Mouse (Mus musculus): Measurements from ENCODE around the gene Zfp92. TPM values are rescaled to one million over a fixed set of nuclear protein-coding genes. Genes with fewer than 3 reads are reported as not detected.
"Not testable (repeated sequence)": the region's sequence is repeated elsewhere in the genome, so short reads cannot be mapped to it uniquely, and the experiment has no call there.

The Zfp92 gene
- under 1 TPM in 1 of 2 experiments, not detected in 1; 0.05 TPM for total RNA-seq (2021)
- long read RNA-seq, experiment 1: 0 reads
- long read RNA-seq, experiment 2: 0 reads

DNA sequence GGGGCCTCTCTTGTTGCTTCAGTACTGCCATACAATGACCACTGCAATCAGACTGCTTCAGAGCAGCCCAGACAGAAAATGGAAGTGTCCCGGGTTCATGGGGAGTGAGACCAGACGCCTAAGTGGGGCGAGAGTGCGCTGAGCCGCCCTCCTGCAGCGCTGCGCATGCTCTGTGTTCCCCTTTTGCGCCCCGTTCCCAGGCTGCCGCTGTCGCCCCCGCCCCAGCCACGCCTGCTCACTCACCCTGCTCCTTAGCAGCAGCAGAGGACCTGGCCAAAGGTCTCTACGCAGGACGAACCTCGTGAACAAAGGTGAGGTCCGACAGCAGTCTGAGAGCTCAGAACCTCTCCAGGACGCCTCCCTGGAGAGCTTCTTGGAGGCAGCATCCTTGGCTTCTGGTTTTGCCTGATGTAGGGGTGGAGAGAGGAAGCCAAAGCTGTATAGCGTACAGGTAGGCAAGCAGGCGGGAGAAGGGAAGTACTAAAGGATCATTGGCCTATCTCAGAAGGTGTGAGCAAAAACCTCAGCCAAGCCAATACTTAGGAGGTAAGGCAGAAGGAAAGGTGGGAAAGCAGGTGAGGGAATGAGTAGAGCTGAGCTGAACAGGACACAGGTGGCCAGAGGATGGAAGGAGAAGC lies at the start of gene Zfp92:
Gene Zfp92 (plus strand): TSS at position 217 of the 638 bp plus-strand sequence.
- DNase-seq: no peak

DNA sequence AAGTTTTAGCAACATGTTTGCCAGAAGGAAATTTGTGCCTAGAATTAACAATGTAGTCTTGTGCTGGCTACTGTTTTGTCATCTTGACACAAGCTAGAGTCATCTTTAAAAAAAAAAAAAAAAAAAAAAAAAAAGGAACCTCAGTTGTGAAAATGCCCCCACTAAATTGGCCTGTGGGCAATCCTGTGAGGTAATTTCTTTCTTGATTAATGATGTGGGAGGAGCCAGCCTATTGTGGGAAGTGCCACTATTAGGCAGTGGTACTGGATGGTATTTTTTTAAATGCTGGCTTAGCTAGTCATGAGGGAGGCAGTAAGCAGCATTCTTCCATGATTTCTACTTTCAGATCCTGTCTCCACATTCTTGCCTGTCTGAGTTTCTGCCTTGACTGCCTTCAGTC lies 47.6 kb upstream of the Zfp92 start:
- no peak for DNase-seq

DNA sequence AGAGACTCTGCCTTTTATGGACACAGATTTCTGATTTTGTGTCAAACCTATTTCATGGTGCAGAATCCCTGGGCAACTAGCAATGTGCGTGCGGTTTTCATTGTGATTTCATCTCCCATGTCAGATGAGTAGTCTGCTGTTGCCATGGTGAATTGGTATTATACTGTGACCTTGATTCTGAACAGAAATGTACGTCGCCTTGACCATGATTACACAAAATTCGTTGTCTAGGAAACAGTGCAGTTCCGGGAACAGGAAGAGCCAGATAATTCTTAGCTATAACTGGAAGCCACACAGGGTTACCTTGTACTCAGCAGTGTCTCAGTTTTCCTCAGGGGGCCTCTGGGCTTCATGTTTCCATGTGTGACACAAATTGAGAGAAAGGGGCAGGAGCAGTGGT lies 26.5 kb upstream of the Zfp92 start:
- DNase-seq: no peak

DNA sequence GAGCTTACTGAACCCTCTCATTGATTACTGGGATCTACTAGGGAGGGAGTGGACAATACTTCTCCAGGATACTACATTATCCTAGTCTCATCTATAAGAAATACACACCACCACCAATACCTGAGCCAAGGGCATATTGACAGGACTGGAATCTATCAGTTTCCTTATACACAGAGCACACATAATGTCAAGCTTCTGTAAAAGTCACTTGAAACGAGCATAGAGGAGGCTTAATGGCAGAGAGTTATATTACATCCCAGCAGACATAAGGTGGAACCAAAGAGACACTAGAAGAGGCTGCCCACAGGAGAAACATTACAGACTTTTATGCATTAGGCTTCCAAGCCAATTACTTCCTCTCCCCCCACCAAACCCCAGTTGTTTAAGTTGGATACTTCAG lies 26.0 kb upstream of the Zfp92 start:
- DNase-seq: no peak

DNA sequence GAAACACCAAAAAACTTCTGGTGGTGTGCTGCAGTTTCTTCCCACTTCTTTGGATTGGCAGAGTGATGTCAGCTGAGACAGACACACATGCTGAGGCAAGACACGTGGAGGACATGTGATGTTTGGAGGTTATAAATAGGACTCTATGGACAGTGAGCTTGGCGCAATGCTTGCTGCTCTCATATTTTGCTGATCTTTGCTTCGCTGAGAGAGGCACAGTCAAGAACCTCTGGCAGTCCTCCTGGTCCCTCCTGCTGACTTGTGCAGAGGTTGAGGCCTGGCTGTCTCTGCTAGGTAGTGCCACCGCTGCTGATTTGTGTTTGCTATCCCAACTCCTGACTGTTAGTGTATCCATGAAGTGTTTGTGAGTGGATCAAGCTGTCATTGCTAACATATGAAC lies 19.4 kb upstream of the Zfp92 start:
- peak; percentile 50 for DNase-seq

DNA sequence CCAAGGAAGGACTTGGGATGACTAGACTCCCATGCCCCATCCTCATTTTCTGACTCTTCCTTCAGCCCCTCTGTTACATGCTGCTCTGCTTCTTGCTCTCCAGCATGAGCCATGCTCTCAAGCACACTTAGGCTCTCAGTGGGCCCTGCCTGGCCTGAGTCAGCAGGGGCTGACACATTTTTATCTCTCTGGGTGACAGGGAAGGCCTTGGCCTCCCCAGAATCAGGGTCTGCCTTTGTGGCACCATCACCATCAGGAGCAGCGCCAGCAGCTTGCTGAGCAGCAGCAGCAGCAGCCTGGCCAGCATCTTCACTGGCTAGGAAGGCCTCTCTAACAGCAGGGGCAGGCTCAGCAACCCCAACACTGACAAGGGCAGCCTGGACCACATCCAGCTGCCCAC lies 14.4 kb upstream of the Zfp92 start:
- DNase-seq: no peak

DNA sequence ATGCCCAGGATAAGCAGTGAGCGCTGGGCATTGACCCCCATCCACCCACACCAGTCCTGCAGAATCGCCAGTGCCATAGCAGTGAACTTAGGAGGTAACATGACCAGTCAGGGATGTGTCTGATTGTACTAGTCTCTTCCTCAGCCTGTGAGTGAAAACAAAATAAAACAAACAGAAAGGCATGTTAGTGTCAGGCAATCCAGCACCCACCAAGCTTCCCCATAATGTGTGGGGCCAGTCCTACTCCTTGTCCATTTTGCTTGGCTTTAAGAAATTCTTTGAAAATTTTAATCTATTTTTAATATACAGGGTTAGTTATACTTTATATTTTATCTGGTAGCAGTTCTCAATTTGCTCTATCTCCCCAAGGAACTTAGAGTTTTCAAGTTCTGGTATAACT lies 12.3 kb upstream of the Zfp92 start, which contains the start of gene Gm18336:
Gene Gm18336 (minus strand): TSS at position 101 of the 400 bp plus-strand sequence.
- not testable (repeated sequence) for DNase-seq

DNA sequence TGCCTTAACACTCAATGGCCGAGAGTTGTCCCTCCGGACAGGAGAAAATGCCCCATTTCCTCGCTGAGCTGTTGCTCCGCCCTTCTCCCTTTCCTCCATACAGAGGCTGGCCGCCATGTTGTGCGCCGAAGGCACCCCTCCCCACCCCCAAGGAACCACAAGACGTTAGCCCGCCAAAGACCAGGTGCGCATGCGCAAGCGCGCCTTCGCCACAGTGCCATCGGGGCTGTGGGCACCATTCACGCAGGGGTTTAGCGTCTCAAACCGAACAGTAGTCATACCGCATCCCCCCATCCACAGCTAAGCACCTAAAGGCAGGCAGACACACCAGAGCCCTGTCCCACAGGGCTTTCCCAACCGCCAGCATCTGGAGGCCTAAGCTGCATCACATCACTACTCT lies 9.9 kb upstream of the Zfp92 start:
- DNase-seq: no peak

DNA sequence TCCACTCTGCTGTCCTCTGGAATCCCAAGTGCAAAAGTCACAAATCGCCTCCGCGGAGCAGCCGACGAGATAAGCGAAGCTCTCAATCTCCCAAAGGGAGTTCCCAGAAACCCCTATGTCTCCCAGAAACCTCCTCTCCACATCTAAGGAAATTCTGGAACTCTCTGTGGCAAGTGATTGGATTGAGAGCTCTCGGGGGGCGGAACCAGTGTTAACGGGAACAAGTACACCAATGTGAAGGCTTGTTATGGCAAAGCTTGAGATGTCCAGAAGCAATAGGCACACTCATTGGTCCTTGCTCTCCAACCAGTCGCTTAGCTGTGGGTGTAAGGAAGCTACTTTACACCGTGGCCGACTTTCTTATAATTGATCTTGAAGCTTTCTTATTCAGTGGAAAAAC lies 9.3 kb upstream of the Zfp92 start:
- no peak for DNase-seq

DNA sequence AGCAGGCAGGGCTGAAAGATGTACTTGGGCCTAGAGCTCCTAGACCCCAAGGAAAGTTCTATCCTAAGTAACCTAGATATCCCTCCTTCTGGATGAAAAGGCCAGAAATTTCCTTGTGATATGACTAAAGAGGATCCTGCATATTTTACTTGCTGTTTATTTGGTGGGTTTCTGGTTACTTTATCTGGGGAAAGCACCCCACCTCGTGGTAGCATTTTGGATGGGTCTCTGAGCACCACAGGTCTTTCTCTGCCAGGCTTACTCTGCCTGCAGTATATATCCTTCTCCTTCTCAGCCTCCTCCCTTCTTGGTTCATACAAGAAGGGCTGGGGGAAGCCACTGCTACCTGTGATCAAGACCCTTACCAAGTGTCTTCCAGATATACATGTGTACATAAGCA lies 1.9 kb downstream of the Zfp92 start:
- DNase-seq: no peak

DNA sequence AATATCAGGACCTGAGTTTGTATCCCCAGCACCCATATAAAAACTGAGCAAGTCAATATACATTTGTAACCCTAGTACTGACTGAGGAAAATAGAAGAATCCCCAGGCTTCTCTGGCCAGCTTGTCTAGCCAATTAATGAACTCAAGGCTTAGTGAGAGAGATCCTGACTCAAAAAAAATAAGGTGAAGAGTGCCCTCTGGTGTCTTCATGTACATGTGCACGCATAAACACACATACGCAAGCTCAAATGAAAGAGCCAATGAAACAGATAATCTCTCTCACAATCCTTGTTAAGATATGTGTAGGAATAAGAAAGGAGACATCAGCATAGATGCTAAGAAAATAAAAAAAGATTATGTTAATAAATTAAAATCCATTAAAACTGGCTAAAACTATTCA lies 19.1 kb downstream of the Zfp92 start:
- DNase-seq: no peak

DNA sequence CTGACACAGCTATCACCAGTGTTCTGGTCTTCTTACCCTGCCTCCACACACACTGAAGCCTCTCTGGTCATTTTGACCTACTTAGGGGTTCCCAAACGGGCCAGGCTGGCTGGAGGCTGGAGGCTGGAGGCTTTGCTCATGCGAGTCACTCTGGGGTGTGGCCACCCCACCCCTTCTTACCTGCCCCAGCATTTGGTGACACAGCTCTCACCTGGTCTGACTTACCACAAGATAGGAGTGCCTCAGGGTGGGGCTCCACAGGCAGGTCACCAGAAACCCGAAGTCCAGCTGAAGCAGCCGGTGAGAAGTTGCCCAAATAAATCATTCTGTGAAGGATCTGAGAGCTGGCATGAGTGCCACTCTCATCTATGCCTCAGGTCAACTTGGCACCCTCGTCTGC lies 22.0 kb downstream of the Zfp92 start:
- DNase-seq: no peak

DNA sequence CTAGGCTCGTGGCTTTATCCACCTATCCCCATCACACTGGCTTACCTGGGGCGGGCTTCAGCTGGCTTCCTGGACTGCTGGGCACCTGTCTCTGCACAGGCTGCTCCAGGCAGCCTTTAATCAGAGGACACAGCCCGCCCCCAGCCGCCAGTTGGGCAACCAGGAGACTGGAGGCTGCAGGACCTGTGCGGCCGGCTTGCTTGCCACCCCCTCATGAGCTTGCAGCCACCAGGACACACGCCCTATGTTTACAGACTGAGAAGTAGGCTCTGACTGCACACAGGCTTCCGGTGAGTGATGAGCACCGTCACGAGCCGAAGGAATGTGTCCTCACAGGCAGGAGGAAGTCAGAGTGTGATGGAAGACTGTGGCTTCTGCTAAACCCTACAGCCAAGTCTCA lies 24.4 kb downstream of the Zfp92 start, which contains the start of gene Trex2:
Gene Trex2 (minus strand): TSS at position 93 of the 400 bp plus-strand sequence.
- no peak for DNase-seq

DNA sequence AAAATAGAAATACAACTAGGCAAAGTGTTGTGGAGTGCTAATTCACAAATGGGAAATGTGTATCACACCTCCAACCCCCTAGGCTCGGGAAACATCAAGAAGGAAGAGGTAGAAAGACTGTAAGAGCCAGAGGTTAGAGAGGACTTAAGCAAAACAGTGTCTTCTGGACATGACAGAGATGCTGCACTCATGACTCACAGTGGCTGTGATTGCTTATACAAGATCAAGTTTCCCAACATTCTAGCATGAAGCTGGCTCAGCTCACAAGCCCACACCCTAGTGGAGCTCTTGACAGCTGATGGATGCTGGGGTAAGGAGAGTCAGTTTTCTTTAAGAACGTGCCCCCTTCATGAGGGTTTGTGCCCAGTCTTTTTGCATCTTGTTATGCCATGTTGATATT lies 30.5 kb downstream of the Zfp92 start:
- DNase-seq: no peak

DNA sequence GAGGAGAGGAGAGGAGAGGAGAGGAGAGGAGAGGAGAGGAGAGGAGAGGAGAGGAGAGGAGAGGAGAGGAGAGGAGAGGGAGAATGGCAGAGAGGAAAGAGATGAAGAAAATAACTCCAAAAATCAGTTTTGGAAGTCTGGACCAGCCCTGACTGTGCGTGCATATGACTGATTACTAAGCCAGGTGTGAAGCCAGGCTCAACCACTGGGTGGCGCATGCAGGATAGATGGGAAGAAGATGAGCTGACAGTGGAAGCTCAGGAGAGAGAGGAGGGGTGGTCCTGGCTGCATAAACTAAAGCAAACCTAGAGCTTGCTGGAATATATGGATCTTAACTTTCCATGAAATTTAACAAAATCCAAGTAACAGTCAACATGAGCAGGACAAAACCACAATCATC lies 41.1 kb downstream of the Zfp92 start:
- DNase-seq: peak; percentile 25

DNA sequence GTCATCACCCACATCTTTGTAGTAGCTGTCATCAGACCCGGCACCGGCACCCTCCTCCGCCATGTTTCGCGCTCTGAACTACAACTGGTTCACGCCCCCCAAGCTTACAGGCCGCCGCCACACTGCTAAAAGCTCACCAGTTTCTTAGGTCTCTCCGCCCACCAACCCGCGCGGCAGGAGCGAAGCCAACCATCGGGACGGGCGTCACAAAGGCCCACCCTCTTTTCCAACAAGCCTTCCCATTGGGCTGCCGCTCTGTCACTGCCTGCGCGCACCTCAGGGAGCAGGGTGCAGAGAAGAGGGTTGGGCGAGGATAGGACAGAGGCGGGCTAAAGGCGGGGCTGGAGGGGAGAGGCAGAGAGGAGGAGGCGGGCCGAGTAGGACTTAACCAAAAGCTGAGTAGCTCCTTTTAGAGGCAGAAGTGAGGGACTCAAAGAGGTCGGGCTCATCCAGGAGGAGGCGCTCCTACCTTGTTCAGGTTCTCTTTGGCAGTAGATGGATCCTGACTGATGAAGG lies 48.0 kb downstream of the Zfp92 start, which contains the start of gene Haus7:
Gene Haus7 (minus strand): TSS at position 168 of the 516 bp plus-strand sequence.
- DNase-seq: peak; percentile 94

DNA sequence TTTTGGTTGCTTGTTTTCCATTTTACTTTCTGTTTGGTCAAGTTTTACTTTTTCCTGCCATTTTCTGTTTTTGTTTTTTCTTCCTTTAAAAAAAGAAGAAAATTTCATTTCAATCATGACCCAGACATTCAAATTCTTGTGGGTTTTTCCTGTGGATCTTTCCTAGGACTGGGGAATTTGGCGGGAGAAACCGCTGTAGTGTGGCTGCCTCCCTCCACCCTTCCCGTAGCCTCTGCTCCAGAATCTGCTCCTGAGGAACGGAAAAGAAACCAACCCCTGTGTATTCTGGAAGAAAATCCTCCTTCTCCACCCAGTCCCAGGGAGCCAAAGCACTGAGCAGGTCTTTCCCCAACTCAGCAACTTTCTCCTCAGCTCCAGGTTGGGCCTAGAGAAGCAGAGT lies 49.9 kb downstream of the Zfp92 start:
- no peak for DNase-seq

DNA sequence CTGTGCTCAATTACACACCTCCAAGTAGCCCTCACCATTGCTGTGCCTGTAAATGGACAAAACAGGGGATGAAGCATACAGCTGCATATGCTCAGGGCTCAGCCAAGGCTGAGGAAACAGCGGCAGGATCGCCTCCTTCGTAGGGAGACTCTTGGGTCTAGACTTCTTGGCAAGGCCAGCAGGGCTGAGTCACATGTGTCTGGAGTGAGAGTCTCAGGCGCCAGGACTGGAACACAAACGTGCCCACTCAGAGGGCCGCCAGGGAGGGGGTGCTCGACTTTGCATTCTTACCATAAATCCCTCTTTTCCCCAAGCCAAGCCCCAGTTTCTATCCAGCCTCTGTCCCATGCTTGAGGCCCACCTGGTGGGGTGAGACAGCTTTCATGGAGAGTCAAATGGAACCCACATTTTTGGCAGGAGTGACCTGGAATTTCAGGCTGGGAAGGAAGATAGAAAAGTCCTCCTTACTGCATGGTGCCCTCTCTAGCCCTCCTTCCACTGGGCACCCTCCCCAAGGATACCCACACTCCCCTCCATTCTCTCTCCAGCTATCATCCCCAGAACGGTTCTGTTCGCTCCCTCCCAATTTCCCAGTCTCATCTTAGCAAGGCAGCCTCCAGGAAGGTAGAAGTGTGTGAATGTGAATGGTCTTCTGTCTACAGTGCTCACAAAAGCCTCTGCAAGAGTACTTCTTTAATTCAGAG lies 54.7 kb downstream of the Zfp92 start:
- peak; percentile 56 for DNase-seq

DNA sequence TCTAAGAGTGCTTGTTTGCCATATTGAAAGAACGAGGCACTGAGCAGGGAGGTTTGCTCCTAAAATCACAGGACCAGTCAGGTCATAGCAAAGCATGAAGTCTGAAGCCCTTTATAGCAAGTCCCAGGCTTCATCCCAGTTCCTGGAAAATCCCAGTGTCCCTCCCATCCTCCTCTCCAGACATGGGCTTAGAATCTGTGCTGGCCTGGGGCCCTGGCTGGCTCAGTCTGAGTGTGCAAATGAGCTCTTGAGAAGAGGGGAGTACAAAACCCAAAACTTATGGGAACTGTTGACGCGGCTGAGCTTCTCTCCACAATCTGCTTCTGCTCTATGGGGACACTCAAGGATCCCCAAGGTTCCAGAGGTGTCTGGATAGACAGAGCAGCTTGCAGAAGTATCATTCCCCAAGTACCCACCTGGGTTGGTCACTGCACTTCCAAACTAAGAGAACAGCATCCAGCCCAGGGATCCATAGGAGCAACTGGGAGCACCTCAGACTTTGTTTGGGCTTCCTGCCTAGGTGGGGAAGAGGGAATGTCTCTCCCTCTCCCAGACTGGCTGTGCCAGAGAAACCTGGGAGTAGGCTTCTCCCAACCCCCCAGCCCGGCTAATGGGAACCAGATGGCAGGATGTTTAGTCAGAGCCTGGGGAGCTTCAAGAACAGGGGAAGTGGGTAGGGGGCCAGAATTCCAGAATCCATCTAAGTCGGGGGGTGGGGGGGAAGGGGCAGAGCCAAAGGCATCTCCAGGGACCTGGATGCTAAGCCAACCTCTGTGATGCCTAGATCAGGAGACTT lies 56.7 kb downstream of the Zfp92 start:
- peak; percentile 55 for DNase-seq

DNA sequence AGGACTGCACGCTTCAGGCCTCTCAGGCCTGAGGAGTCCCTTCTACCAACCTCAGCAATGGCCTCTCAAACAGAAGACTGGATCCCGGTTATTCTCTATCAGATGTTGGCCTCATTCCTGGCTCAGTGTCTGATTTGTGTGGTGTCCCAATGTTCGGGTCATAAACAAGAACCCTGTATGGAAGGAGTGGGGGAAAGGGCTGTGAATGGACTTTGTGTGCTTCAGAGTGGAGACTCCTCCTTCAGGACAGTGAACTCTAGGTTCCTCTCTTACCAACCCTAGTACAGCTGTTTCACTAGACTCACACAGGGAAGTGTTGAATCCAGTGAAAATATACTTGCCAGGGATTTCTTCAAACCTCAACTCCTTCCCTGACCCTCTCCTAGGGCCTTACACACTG lies 57.4 kb downstream of the Zfp92 start:
- DNase-seq: no peak

DNA sequence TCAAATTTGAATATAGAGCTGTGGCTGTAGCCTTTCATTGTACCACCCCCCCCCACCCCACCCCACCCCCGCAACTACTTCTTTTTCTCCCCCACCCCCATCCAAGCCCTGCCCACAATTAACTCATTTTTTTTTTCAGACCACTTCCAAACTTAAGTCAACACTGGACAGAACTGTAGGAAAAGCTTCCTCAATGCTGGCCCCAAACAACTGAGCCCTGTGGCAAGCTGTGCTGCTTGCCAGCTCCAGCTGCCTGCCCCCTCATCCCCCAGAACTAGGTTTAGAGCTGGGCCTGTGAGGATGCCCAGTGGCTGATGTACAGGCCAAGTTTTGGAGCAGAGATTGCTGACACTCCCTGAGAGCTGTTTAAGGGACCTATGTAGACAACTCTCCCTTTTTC lies 57.9 kb downstream of the Zfp92 start:
- DNase-seq: peak; percentile 16

DNA sequence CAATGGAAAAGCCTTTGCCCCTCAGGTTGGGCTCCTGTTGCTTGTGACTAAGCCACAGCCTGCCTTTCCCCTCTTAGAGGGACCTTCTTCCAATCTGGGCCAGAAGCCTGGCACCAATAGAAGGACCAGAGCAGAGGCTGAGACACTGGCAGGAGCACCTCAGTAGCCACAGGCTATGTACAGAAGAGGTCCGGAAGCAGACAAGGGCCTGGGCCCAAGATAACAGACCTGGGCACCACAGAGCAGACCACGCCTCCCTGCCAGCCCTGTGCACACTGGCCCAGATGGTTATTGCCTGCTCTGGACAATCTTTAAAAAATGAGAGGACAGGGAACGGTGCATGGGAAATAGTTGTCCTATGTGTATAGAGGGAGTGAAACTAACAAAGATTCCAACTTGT lies 60.9 kb downstream of the Zfp92 start:
- no peak for DNase-seq
